Mouse (Mus musculus): Measurements from ENCODE around the gene Olfr281. TPM values are rescaled to one million over a fixed set of nuclear protein-coding genes. Genes with fewer than 3 reads are reported as not detected.

Olfr281 gene
- polyA plus RNA-seq (2012; rRNA removed), result not detected in 2 replicates

DNA sequence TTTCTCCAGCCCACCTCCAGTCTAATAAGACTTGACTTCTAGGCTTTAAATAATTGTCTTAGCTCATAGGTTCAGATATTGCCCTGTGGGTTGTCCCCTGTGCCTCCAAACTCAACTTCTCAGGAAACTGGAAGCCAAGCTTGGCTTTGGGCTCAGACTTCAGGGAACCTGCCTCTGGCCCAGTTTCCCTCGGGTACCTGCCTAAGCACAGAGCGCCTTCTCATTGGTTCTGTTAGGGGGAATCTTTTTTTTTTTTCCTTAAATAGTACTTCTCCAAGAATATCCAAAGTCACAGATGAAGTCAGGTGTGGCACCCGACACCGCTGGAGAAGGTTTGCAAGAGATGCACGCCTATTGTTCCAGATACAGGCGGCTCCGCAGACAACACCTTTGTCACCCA lies at the start of gene Olfr281:
Olfr281 (plus strand) TSS at position 301 of the 400 bp plus-strand sequence.

DNA sequence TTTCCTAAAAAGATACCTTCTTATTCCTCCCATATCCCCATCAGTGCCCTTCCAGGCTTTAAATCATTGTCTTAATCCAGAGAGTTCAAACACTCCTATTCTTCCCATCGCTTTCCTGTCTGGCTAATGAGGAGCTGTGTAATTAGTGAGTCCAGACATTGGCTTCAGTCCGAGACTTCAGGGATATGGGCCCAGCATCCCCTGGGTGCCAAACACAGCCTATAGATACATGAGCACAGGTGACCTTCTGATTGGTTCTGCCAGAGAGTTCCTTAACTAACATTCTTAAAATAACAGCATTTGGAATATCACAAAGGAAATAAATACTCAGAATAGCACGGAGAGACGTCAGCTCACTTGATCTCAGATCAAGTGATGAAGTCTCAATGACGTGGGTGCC lies 21.5 kb upstream of the Olfr281 start, which contains the start of gene Olfr282:
Olfr282 (plus strand) TSS at position 301 of the 400 bp plus-strand sequence.

DNA sequence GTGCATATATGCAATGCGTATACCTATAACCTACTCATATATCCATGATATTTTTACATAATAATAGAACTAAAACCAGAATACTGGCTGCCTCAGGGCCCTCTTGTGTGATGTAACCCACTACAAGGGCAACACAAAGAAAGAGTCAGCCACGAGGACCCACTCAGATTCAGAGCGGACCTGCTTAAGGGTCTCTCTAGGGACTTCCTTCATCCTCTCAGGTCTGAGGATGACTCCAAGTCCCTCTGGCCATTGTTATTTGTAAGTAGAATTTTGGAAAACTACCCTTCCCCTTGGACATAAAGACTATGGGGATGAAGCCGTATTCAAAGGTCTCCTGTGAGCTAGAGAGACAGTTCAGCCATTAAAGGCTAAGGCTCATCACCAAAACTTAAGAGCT lies 17.2 kb downstream of the Olfr281 start, which contains the start of gene OR5BS1P:
OR5BS1P (plus strand) TSS at position 301 of the 400 bp plus-strand sequence.

DNA sequence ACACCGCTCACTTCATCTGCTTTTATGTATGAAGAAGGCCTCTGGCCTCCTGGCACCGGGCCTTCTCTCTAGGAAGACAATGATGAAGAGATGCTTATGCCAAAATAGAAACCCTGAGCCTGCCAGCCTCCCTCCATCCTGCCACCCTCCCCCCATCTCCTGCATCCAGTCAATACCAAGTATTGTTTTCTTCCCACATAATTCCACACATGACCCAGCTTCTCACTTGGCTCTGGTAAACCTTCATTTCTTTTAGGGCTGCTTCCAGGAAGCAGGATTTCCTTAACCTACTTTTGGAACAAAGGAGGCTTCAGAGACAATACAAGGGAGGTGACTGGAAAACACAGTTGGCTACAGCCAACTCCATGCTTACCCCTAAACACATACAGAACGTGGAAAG lies 30.3 kb downstream of the Olfr281 start, which contains the start of gene Lalba:
Lalba (minus strand) TSS at position 21 of the 400 bp plus-strand sequence.

DNA sequence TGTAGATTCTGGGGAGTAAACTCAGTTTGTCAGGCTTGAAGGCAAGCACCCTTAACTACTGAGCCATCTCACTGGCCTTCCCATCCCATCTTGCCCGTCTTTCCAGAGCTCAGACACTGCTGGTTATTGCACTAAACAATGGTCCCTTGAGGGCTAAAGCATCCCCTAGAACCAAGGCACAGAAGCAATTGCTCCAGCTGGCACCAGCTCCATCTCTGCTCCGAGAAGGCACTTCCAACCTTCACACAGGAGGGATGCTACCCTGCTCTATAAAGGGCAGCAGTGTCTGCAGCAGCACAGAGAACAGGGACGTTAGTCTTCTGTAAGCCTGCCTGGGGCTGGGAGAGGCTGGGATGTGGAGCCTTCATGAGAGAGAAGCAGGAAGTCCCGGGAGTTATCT lies 39.7 kb downstream of the Olfr281 start, which contains the start of gene Olfr279:
Olfr279 (plus strand) TSS at position 301 of the 400 bp plus-strand sequence.

Other genes with a start within 250 kb of the Olfr281 start
- gene Gm44579, start 231.6 kb upstream of the Olfr281 start, polyA plus RNA-seq (2012; rRNA removed), result not detected in 2 replicates
- not detected in 2 replicates for gene Olfr287, start 231.5 kb upstream of the Olfr281 start, polyA plus RNA-seq (2012; rRNA removed)
- gene Olfr286, start 218.1 kb upstream of the Olfr281 start, polyA plus RNA-seq (2012; rRNA removed), result not detected in 2 replicates
- gene H1fnt, start 195.3 kb upstream of the Olfr281 start, polyA plus RNA-seq (2012; rRNA removed), result not detected in 2 replicates
- gene Zfp641, start 156.4 kb upstream of the Olfr281 start, polyA plus RNA-seq (2012; rRNA removed), result 0.21 and 0.25 TPM in 2 replicates
- gene Olfr285, start 135.2 kb upstream of the Olfr281 start, polyA plus RNA-seq (2012; rRNA removed), result not detected in 2 replicates
- gene Olfr284, start 111.6 kb upstream of the Olfr281 start, polyA plus RNA-seq (2012; rRNA removed), result not detected in 2 replicates
- not detected in 2 replicates for gene Olfr283, start 71.6 kb upstream of the Olfr281 start, polyA plus RNA-seq (2012; rRNA removed)
- gene Olfr282, start 21.4 kb upstream of the Olfr281 start, polyA plus RNA-seq (2012; rRNA removed), result not detected in 2 replicates
- not detected in 2 replicates for gene OR5BS1P, start 17.3 kb downstream of the Olfr281 start, polyA plus RNA-seq (2012; rRNA removed)
- gene Lalba, start 30.1 kb downstream of the Olfr281 start, polyA plus RNA-seq (2012; rRNA removed), result not detected in 2 replicates
- not detected in 2 replicates for gene Olfr279, start 39.8 kb downstream of the Olfr281 start, polyA plus RNA-seq (2012; rRNA removed)
- gene Kansl2, start 81.7 kb downstream of the Olfr281 start, polyA plus RNA-seq (2012; rRNA removed), result 19.0 and 19.6 TPM in 2 replicates
- gene Ccnt1, start 118.3 kb downstream of the Olfr281 start, polyA plus RNA-seq (2012; rRNA removed), result 6.7 TPM in 2 replicates
- gene 4930415O20Rik, start 118.4 kb downstream of the Olfr281 start, polyA plus RNA-seq (2012; rRNA removed), result 0.06 TPM in 1 of 2 replicates, not detected in the other
- 14.0 and 17.8 TPM in 2 replicates for gene Adcy6, start 157.5 kb downstream of the Olfr281 start, polyA plus RNA-seq (2012; rRNA removed)
- gene Cacnb3, start 178.3 kb downstream of the Olfr281 start, polyA plus RNA-seq (2012; rRNA removed), result 1.2 TPM in 2 replicates
- 16.7 and 18.6 TPM in 2 replicates for gene Ddx23, start 210.3 kb downstream of the Olfr281 start, polyA plus RNA-seq (2012; rRNA removed)
- gene Rnd1, start 224.9 kb downstream of the Olfr281 start, polyA plus RNA-seq (2012; rRNA removed), result 1.9 and 2.1 TPM in 2 replicates

All from liver, embryonic 18 days (tissue).